Mouse (Mus musculus) testis, postnatal 14 days (tissue): ENCODE results near the gene Sec61b.

Experiments used
- DNase-seq: peaks from one replicate; pipeline ENCODE4 v3.0.0; 2021; ENCODE audit warnings: low spot score

Gene Sec61b

GRCm38 (mm10) chr4:47491243-47491642, 16.8 kb downstream of the Sec61b start:
- DNase-seq, result no peak

- DNase-seq, result no peak
Measured at GRCm38 (mm10) chr4:47492311-47493086, 18.0 kb downstream of the Sec61b start.

- DNase-seq, result no peak
Measured at GRCm38 (mm10) chr4:47493456-47493855, 19.0 kb downstream of the Sec61b start.

- no peak for DNase-seq
Measured at GRCm38 (mm10) chr4:47494137-47494536, 19.7 kb downstream of the Sec61b start.

- no peak for DNase-seq
Measured at GRCm38 (mm10) chr4:47494686-47495085, 20.2 kb downstream of the Sec61b start.

- peak; percentile 12 for DNase-seq
Measured at GRCm38 (mm10) chr4:47497811-47498385, 23.4 kb downstream of the Sec61b start.

- no peak for DNase-seq
Measured at GRCm38 (mm10) chr4:47499121-47499545, 24.7 kb downstream of the Sec61b start.

GRCm38 (mm10) chr4:47502546-47502971, 28.1 kb downstream of the Sec61b start:
- DNase-seq, result peak; percentile 27

GRCm38 (mm10) chr4:47503045-47503444, 28.6 kb downstream of the Sec61b start:
- no peak for DNase-seq

- DNase-seq, result no peak
Measured at GRCm38 (mm10) chr4:47504841-47505517, 30.5 kb downstream of the Sec61b start.

GRCm38 (mm10) chr4:47518551-47519181, 44.2 kb downstream of the Sec61b start:
- DNase-seq, result no peak

GRCm38 (mm10) chr4:47520076-47520475, 45.6 kb downstream of the Sec61b start:
- no peak for DNase-seq

- DNase-seq, result no peak
Measured at GRCm38 (mm10) chr4:47521884-47522605, 47.6 kb downstream of the Sec61b start.

- no peak for DNase-seq
Measured at GRCm38 (mm10) chr4:47529866-47530265, 55.4 kb downstream of the Sec61b start.
